Mouse (Mus musculus) olfactory bulb, adult 2 months (tissue): ENCODE measurements around the gene Olfr309. TPM values are rescaled to one million over a fixed set of nuclear protein-coding genes. Genes with fewer than 3 reads are reported as not detected.
"Not testable (repeated sequence)": the region's sequence is repeated elsewhere in the genome, so short reads cannot be mapped to it uniquely, and the experiment has no call there.

Experiments
- H3K27ac ChIP-seq: fragments of 200-500 bp; 2 replicates; pipeline ENCODE4 v1.5.1; 2012; ENCODE audit warnings: low read depth, low read length; ENCODE audit not compliant: insufficient read depth
- H3K4me1 ChIP-seq: fragments of 200-500 bp; 2 replicates; pipeline ENCODE4 v1.6.1; 2012; ENCODE audit warnings: low read length; ENCODE audit not compliant: control insufficient read depth, insufficient read depth
- H3K4me3 ChIP-seq: fragments of 200-500 bp; 2 replicates; pipeline ENCODE4 v1.5.1; 2012; ENCODE audit warnings: mild to moderate bottlenecking, low read depth, low read length, moderate library complexity; ENCODE audit not compliant: insufficient read depth
- CTCF ChIP-seq: fragments of 200-500 bp; IDR thresholded peaks from 2 replicates; pipeline ENCODE4 v1.5.1; 2012; ENCODE audit warnings: low read depth, mild to moderate bottlenecking, low read length, moderate library complexity; ENCODE audit not compliant: insufficient read depth
- POLR2A ChIP-seq: fragments of 200-500 bp; IDR thresholded peaks from 2 replicates; pipeline ENCODE4 v1.6.1; 2012; ENCODE audit warnings: mild to moderate bottlenecking, low read depth, low read length, moderate library complexity; ENCODE audit not compliant: insufficient read depth
- WGBS: fragments of 180-500 bp; shearing (Covaris S2); methylation state at CpG from one replicate; pipeline ENCODE4 v1.1.7; 2018; 5-methylcytosine and 5-hydroxymethylcytosine counted together
- polyA plus RNA-seq: library from polyadenylated mRNA; stranded (reverse); fragments of >200 nt; gene quantifications from 2 replicates; pipeline ENCODE4 v1.2.4, GENCODE M21; 2012; ENCODE audit warnings: low replicate concordance; ENCODE audit not compliant: missing spikeins, insufficient read depth, insufficient read length

The Olfr309 gene
- polyA plus RNA-seq = not detected in 2 replicates

DNA sequence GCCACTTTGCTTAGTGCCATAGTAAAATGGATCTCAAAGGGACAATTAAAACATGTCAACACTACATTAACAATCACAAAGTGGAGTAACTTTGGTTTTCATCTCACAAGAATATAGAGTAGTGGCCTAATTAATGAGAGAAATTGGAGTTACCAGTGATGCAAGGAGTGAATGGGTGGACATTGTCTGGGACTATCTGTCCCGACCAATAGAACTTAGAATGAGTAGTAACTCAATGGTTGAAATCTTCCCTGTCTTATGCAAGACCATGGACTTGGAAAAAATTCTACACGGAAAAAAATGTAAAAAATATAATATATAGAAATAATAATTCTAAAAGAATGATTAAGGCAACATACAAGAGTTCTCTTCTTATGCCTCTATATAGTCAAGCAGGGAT is at the start of gene Olfr309:
Olfr309 (minus strand) TSS at position 101 of the 400 bp plus-strand sequence.
- H3K4me3 ChIP-seq = no peak within 1 kb of the TSS
- no peak within 1 kb of the TSS for H3K27ac ChIP-seq
- no peak for TF ChIP-seq CTCF
- no peak for TF ChIP-seq POLR2A
- 70% methylated on average over 2 of the region's 2 CpGs for WGBS
- H3K4me1 ChIP-seq = no peaks in the 10 kb centered on the region

DNA sequence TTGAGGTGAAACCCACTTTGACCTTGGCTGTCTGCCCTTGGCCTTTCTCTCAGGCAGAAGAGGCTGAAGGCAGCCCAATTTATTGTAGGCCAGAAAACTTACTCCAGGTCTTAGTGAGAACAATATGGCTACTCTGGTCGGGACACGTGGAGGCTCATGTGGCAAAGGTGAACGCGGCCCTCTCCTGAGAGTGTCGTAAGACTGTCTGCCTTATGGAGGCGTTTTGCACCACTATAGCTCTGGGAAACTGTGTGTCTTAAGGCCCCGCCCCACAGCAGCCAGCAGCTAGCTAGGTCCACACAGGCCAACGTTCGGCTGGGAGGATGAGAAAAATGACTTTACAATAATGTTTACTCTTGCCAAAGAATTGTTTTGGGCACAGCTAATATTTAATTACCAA is 32.8 kb upstream of the Olfr309 start:
- H3K27ac ChIP-seq, H3K4me3 ChIP-seq, H3K4me1 ChIP-seq: not testable (repeated sequence)
- WGBS = 86% methylated on average over 9 of the region's 9 CpGs

DNA sequence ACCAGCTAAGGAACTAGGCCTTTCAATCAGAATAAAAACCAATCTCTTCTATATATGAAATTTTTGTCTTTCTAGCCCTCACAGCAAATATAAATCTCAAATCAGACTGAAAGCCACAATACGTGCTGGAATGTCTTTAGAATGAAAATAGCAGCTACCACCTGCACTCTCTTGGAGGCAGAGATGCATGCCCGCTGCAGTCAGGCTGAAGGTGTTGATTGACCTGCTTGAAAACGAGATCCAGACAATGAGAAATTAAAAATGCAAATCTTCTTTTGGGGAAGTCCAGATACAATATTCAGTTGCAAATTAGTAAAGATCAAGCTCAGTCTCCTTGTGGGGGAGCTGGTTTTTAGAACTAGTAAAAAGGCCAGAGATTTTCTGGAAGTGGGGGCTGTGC is 30.7 kb upstream of the Olfr309 start:
- no peak overlapping the region for H3K27ac ChIP-seq
- H3K4me1 ChIP-seq = no peaks in the 10 kb centered on the region
- TF ChIP-seq CTCF = no peak
- no peak for TF ChIP-seq POLR2A
- WGBS = 56% methylated on average over 3 of the region's 3 CpGs
- H3K4me3 ChIP-seq = no peak overlapping the region

DNA sequence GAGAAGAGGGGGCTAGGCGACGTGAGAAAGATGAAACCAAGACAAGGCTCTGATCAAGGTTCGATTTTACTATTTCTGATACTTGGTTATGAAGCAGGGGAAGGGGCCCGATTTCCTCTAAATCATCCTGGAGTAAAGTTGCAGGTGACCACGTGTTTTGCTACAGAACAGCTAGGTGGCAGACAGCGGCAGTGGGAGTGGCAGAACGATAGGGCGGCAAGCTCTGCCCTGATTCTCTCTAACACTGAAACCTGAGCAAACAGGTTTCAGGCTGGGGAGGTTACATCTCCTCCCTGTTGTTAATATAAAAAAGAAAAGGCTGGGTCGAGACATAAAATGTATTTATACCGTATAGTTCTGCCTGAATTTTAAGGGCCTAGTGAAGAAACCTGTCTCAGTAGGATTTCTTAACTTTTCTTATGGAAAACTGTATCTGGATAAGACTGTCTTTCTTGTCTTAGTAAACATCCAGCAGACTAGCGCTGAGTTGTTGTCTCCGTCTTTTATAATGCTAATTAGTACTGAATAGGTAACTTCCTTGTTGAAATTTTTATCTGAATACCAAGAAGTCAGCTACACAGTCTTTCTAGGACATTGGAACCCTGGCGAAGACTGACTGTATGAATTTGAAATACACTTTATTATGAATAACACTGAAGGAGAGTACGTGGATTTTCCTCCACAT is 29.5 kb upstream of the Olfr309 start:
- 79% methylated on average over 14 of the region's 14 CpGs for WGBS
- Histone ChIP-seq H3K27ac (no peak overlapping the region), H3K4me1 (no peaks in the 10 kb centered on the region), H3K4me3 (no peak overlapping the region)
- TF ChIP-seq CTCF = no peak
- no peak for TF ChIP-seq POLR2A

DNA sequence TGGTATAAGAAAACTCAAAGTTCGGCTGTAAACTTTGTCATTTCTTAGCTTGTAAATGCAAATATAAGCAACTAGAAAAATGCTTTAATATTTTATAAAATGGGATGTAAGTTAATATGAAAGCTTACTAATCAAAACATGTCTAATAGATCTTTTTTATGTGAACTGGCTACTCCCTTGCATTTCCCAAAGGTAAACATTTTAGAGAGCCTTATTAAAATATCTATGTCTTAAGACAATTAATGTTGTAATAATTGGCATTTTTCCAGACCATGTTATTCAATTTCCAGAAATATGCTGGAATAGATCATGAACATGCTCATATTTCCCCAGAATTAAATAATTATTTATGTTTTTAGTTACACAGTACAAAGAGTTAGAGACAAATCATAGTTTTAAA is 24.0 kb upstream of the Olfr309 start, which contains the start of gene Olfr307:
Olfr307 (minus strand) TSS at position 101 of the 400 bp plus-strand sequence.
- Histone ChIP-seq H3K4me3 (no peak within 1 kb of the TSS), H3K4me1 (no peaks in the 10 kb centered on the region), H3K27ac (no peak within 1 kb of the TSS)
- TF ChIP-seq POLR2A = no peak
- no peak for TF ChIP-seq CTCF
- 79% methylated on average over 1 of the region's 1 CpGs for WGBS

DNA sequence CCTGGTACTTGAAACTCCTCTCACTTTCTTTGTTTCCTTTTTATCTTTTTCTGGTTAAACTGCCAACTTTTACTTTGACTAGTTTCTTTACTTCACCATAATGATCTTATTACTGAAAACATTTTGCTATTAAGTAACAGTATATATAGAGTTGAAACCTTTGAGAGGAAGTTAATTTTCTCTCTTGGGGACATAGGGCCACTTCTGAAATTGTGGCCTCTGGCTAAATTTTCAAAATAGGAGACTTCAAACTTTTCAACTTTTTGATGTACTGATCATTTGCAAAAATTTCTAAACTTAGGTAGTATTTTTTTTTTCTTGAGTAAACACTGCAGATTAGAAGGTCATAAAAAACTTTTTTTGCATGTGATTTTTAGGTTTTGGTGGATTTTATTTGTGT is 12.0 kb upstream of the Olfr309 start, which contains the start of gene Olfr308:
Olfr308 (minus strand) TSS at position 101 of the 400 bp plus-strand sequence.
- H3K27ac ChIP-seq = no peak within 1 kb of the TSS
- H3K4me1 ChIP-seq = no peaks in the 10 kb centered on the region
- H3K4me3 ChIP-seq = no peak within 1 kb of the TSS
- no peak for TF ChIP-seq POLR2A
- TF ChIP-seq CTCF = no peak

DNA sequence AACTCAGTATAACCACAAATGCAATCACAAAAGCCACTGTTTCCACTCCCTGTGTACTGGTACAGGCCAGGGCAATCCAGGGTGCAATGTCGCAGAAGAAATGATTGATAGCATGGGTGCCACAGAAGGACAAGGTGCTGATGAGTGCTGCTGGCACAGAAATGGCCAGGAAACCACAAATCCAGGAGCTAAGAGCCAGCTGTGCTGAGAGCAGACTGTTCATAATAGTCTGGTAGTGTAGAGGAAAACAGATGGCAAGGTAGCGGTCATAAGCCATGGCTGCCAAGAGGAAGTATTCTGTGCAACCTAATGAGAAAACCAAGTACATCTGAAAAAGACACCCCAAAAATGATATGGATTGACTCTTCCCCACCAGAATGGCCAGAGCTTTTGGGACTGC is 7.8 kb upstream of the Olfr309 start:
- no peak overlapping the region for H3K27ac ChIP-seq
- no peak for TF ChIP-seq POLR2A
- TF ChIP-seq CTCF = no peak
- 93% methylated on average over 2 of the region's 2 CpGs for WGBS
- H3K4me3 ChIP-seq = no peak overlapping the region
- H3K4me1 ChIP-seq = no peaks in the 10 kb centered on the region

DNA sequence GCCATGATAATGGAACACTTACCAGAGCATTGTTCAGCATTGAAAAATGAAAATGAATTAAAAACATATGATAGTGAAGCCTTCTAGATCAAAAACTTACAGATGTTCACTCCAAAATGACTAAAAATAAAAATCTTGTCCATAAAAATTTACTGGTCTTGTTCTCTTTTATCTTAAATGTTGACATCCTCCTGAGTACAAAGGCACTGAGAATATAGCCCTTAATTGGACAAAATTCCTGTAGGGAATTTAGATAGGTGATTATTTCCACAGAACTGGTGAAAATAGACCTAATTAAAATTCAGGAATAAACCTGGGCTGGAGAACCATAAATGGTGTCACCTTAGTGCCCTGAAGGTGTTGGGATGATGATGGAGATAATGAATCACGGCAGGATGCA is 36.4 kb downstream of the Olfr309 start, which contains the start of gene Olfr310:
Olfr310 (minus strand) TSS at position 101 of the 400 bp plus-strand sequence.
- Histone ChIP-seq H3K27ac (no peak within 1 kb of the TSS), H3K4me1 (no peaks in the 10 kb centered on the region), H3K4me3 (no peak within 1 kb of the TSS)
- TF ChIP-seq POLR2A = no peak
- no peak for TF ChIP-seq CTCF
- WGBS = 75% methylated on average over 1 of the region's 1 CpGs

Other genes starting within 250 kb of the Olfr309 start
- gene Vmn2r75, start 141.9 kb downstream of the Olfr309 start, polyA plus RNA-seq = not detected in 2 replicates
- gene Vmn2r76, start 67.4 kb downstream of the Olfr309 start, polyA plus RNA-seq = not detected in 2 replicates
- not detected in 2 replicates for gene Olfr310, start 36.5 kb downstream of the Olfr309 start, polyA plus RNA-seq
- gene Olfr308, start 11.9 kb upstream of the Olfr309 start, polyA plus RNA-seq = not detected in 2 replicates
- not detected in 2 replicates for gene Olfr307, start 23.9 kb upstream of the Olfr309 start, polyA plus RNA-seq
- not detected in 2 replicates for gene Olfr305, start 53.2 kb upstream of the Olfr309 start, polyA plus RNA-seq
- gene Olfr304, start 73.0 kb upstream of the Olfr309 start, polyA plus RNA-seq = not detected in 2 replicates
- gene Olfr303, start 84.1 kb upstream of the Olfr309 start, polyA plus RNA-seq = not detected in 2 replicates
- gene Olfr301, start 90.1 kb upstream of the Olfr309 start, polyA plus RNA-seq = not detected in 2 replicates
- gene Olfr299, start 146.2 kb upstream of the Olfr309 start, polyA plus RNA-seq = not detected in 2 replicates
- gene Olfr298, start 178.8 kb upstream of the Olfr309 start, polyA plus RNA-seq = not detected in 2 replicates
- gene Olfr297, start 206.3 kb upstream of the Olfr309 start, polyA plus RNA-seq = not detected in 2 replicates